Mouse (Mus musculus) neural tube, embryonic 14.5 days (tissue): ENCODE data around the gene Sprr2b. TPM values are rescaled to one million over a fixed set of nuclear protein-coding genes. Genes with fewer than 3 reads are reported as not detected.
A peak's percentile ranks its signal among the peaks of the same experiment; 100 is the strongest.
"Not testable (repeated sequence)": the region's sequence is repeated elsewhere in the genome, so short reads cannot be mapped to it uniquely, and the experiment has no call there.

Experiments used
- ATAC-seq: fragments of 200-750 bp; cut with Nextera tagmentation; 2 replicates; pipeline ENCODE4 v1.8.0; 2017; ENCODE audit warnings: low read depth, mild to moderate bottlenecking, moderate TSS enrichment, moderate library complexity
- H3K27ac ChIP-seq: fragments of 300-500 bp; sonication (generic); 2 replicates; pipeline ENCODE4 v1.5.1; 2014; ENCODE audit warnings: low read depth, mild to moderate bottlenecking, control low read depth, low read length, moderate library complexity, mixed read lengths
- H3K27me3 ChIP-seq: fragments of 300-500 bp; sonication (generic); 2 replicates; pipeline ENCODE4 v1.6.1; 2014; ENCODE audit warnings: low read length; ENCODE audit not compliant: control insufficient read depth, insufficient read depth
- H3K36me3 ChIP-seq: fragments of 300-500 bp; sonication (generic); 2 replicates; pipeline ENCODE4 v1.6.1; 2014; ENCODE audit warnings: low read length, mixed read lengths; ENCODE audit not compliant: control insufficient read depth, insufficient read depth
- H3K4me1 ChIP-seq: fragments of 300-500 bp; sonication (generic); 2 replicates; pipeline ENCODE4 v1.6.1; 2014; ENCODE audit warnings: low read length; ENCODE audit not compliant: control insufficient read depth, insufficient read depth
- H3K4me2 ChIP-seq: fragments of 300-500 bp; sonication (generic); 2 replicates; pipeline ENCODE4 v1.6.1; 2014; ENCODE audit warnings: mild to moderate bottlenecking, low read depth, low read length, control low read depth
- H3K4me3 ChIP-seq: fragments of 300-500 bp; sonication (generic); 2 replicates; pipeline ENCODE4 v1.5.1; 2014; ENCODE audit warnings: low read depth, low read length, control low read depth, mixed read lengths
- H3K9ac ChIP-seq: fragments of 300-500 bp; sonication (generic); replicated peaks from 2 replicates; pipeline ENCODE4 v1.6.1; 2014; ENCODE audit warnings: low read depth, mild to moderate bottlenecking, control low read depth, low read length, mixed read lengths
- H3K9me3 ChIP-seq: fragments of 300-500 bp; sonication (generic); 2 replicates; pipeline ENCODE4 v1.6.1; 2016; ENCODE audit warnings: low read length; ENCODE audit not compliant: control insufficient read depth
- WGBS: fragments of 180-500 bp; shearing (Covaris S2); extraction: QIAGEN DNeasy Blood & Tissue Kit; methylation state at CpG from one replicate; pipeline ENCODE4 v1.1.7; 2014; 5-methylcytosine and 5-hydroxymethylcytosine counted together
- polyA plus RNA-seq: library from polyadenylated mRNA; unstranded; fragments of >200 nt; fragmentation: Nextera tagmentation; extraction: Ambion mirVana; gene quantifications from 2 replicates; pipeline ENCODE4 v1.2.1, GENCODE M21; 2014

The Sprr2b gene
- polyA plus RNA-seq = not detected in 2 replicates

- no peak for ATAC-seq
- Histone ChIP-seq H3K4me2 (no peak within 1 kb of the TSS), H3K9me3 (no peaks in the 10 kb centered on the region), H3K4me1 (no peaks in the 10 kb centered on the region), H3K9ac (no peak within 1 kb of the TSS), H3K36me3 (no peaks in the 10 kb centered on the region), H3K4me3 (no peak within 1 kb of the TSS), H3K27me3 (no peaks in the 10 kb centered on the region), H3K27ac (no peak within 1 kb of the TSS)
- 85% methylated on average over 2 of the region's 2 CpGs for WGBS
Observed at GRCm38 (mm10) chr3:92316320-92316719, at the start of gene Sprr2b. TSS of gene Sprr2b (plus strand) at chr3:92316620.

- not testable (repeated sequence) for H3K4me3 ChIP-seq, H3K27ac ChIP-seq, H3K27me3 ChIP-seq, H3K9me3 ChIP-seq, H3K36me3 ChIP-seq, H3K9ac ChIP-seq, H3K4me2 ChIP-seq, H3K4me1 ChIP-seq
- WGBS = no CpG with 5 or more reads among the region's 4 CpGs
- 0 out of 2 replicates have a peak, but pooled peaks have one; percentile 29 for ATAC-seq
Observed at GRCm38 (mm10) chr3:92271414-92271985, 44.9 kb upstream of the Sprr2b start.

GRCm38 (mm10) chr3:92273504-92273903 lies 42.9 kb upstream of the Sprr2b start:
- H3K27me3 ChIP-seq, H3K9me3 ChIP-seq, ATAC-seq, H3K27ac ChIP-seq, H3K4me3 ChIP-seq, H3K36me3 ChIP-seq, H3K4me1 ChIP-seq, H3K4me2 ChIP-seq, H3K9ac ChIP-seq: not testable (repeated sequence)

DNA sequence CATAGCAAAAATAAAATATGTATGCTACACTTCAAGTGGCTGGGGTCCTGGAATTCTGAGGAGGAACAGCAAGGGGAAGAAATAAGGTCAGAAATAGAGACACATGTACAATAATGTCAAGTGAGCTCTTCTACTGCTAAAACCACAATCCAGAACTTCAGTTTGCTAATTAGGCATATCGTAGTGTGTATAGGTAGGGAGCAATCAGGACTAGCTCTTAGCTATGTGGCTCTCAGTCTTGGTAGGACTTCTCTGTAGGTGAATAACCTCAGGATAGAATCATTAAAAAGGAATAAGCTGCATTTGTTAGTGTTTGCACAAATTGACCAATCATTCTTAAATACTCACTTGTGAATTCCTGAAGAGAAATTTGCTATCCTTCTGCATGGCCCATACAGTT lies 42.4 kb upstream of the Sprr2b start:
- H3K4me3 ChIP-seq, H3K27me3 ChIP-seq, H3K4me1 ChIP-seq, H3K9ac ChIP-seq, H3K9me3 ChIP-seq, H3K27ac ChIP-seq, H3K36me3 ChIP-seq, ATAC-seq, H3K4me2 ChIP-seq: not testable (repeated sequence)
- no CpG with 5 or more reads among the region's 1 CpGs for WGBS

DNA sequence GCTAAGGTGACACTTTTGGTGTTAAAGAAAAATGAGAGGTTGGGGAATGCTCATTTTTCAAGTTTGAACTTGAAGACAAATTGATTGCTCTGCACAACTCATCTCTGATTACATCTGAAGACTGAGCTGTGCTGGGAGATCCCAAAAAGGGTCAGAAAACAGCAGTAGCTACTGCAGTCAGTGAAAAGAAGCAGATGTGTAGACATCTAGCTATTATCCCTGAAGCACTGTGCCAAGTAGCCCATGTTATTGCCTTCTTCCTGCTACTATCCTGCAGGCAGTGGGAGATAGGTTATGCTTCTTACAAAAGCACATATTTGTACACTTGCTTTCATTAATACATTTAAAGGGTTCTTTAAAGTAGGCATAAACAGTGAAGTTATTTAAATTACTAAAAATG lies 36.8 kb upstream of the Sprr2b start:
- H3K4me2 ChIP-seq, H3K27me3 ChIP-seq, H3K27ac ChIP-seq, H3K9ac ChIP-seq, H3K4me3 ChIP-seq, H3K9me3 ChIP-seq, ATAC-seq, H3K4me1 ChIP-seq, H3K36me3 ChIP-seq: not testable (repeated sequence)

GRCm38 (mm10) chr3:92280963-92281606 lies 35.3 kb upstream of the Sprr2b start:
- not testable (repeated sequence) for ATAC-seq, H3K4me3 ChIP-seq, H3K27ac ChIP-seq, H3K36me3 ChIP-seq, H3K9ac ChIP-seq, H3K4me1 ChIP-seq, H3K9me3 ChIP-seq, H3K27me3 ChIP-seq, H3K4me2 ChIP-seq
- 70% methylated on average over 5 of the region's 12 CpGs for WGBS

DNA sequence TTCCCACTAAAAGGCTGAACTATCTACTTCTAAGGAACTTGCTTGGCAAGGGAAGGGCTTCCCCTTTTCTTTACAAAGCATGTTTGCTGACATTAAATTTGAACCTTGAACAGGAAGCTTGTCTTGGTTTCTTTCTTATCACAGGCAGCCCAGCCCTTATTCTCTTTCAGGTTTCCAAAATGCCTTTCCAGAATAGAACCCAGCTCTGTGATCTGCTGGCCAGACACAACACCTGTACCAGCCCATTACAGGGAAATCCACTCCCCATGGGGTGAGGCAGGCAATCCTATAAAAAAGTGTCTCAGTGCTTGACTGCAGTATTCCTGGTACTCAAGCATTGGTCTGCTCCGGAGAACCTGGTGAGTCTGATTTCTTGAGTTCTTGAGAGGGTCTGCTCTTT lies 31.3 kb upstream of the Sprr2b start, which contains the start of gene Sprr2a3:
Gene Sprr2a3 (plus strand): TSS at position 317 of the 400 bp plus-strand sequence.
- not testable (repeated sequence) for H3K27ac ChIP-seq, H3K9ac ChIP-seq, H3K4me3 ChIP-seq, H3K27me3 ChIP-seq, H3K9me3 ChIP-seq, ATAC-seq, H3K36me3 ChIP-seq, H3K4me2 ChIP-seq, H3K4me1 ChIP-seq
- 96% methylated on average over 1 of the region's 1 CpGs for WGBS

DNA sequence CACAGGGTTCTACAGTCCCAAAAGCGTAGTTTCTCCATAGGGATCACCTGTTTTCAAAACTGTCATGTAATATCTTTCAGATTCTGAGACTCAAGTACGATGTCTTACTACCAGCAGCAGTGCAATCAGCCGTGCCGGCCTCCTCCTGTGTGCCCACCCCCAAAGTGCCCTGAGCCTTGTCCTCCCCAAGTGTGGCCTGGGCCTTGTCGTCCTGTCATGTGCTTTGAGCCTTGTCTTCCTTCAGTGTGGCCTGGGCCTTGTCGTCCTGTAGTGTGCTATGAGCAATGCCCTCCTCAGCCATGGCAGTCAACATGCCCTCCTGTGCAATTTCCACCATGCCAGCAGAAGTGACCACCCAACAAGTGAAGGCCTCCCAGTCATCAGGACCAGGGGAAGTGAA lies 27.9 kb upstream of the Sprr2b start:
- H3K27me3 ChIP-seq, H3K4me3 ChIP-seq, ATAC-seq, H3K9ac ChIP-seq, H3K4me1 ChIP-seq, H3K9me3 ChIP-seq, H3K4me2 ChIP-seq, H3K27ac ChIP-seq, H3K36me3 ChIP-seq: not testable (repeated sequence)
- 86% methylated on average over 5 of the region's 6 CpGs for WGBS

- Histone ChIP-seq H3K27ac (no peak overlapping the region), H3K4me1 (no peaks in the 10 kb centered on the region), H3K9me3 (no peaks in the 10 kb centered on the region), H3K27me3 (no peaks in the 10 kb centered on the region), H3K9ac (no peak overlapping the region), H3K4me3 (no peak overlapping the region), H3K4me2 (no peak overlapping the region), H3K36me3 (no peaks in the 10 kb centered on the region)
- ATAC-seq = no peak
- 93% methylated on average over 1 of the region's 1 CpGs for WGBS
Observed at GRCm38 (mm10) chr3:92307406-92307805, 9.0 kb upstream of the Sprr2b start.
